Mouse (Mus musculus) cerebellum, adult 2 months (tissue): ENCODE results near the gene Arid1b. TPM values are rescaled to one million over a fixed set of nuclear protein-coding genes. Genes with fewer than 3 reads are reported as not detected.
A peak's percentile ranks its signal among the peaks of the same experiment; 100 is the strongest.

Source experiments
- DNase-seq, 2 experiments: peaks; one replicate each; pipeline ENCODE4 v3.0.0; 2021
- H3K27ac ChIP-seq: fragments of 200-500 bp; 2 replicates; pipeline ENCODE4 v1.5.1; 2012; ENCODE audit warnings: low read length, control low read depth, inconsistent platforms; ENCODE audit not compliant: insufficient read depth
- H3K27me3 ChIP-seq: fragments of 200-500 bp; 2 replicates; pipeline ENCODE4 v1.6.1; 2012; ENCODE audit warnings: inconsistent platforms, mild to moderate bottlenecking, low read length, moderate library complexity; ENCODE audit not compliant: control insufficient read depth, insufficient read depth
- H3K4me1 ChIP-seq: fragments of 200-500 bp; 2 replicates; pipeline ENCODE4 v1.6.1; 2011; ENCODE audit warnings: low read length; ENCODE audit not compliant: control insufficient read depth, insufficient read depth
- H3K4me3 ChIP-seq: fragments of 200-500 bp; replicated peaks from 2 replicates; pipeline ENCODE3; 2011; ENCODE audit warnings: mild to moderate bottlenecking, low read depth, low read length, control low read depth; ENCODE audit not compliant: insufficient read depth
- CTCF ChIP-seq: fragments of 200-500 bp; IDR thresholded peaks from 2 replicates; pipeline ENCODE4 v1.5.1; 2011; ENCODE audit warnings: low read depth, mild to moderate bottlenecking, control low read depth, low read length, moderate library complexity, borderline replicate concordance; ENCODE audit not compliant: insufficient read depth
- POLR2A ChIP-seq: fragments of 200-500 bp; IDR thresholded peaks from 2 replicates; pipeline ENCODE4 v1.6.1; 2011; ENCODE audit warnings: low read length, control low read depth, borderline replicate concordance; ENCODE audit not compliant: insufficient read depth
- WGBS: fragments of 180-500 bp; shearing (Covaris S2); methylation state at CpG from one replicate; pipeline ENCODE4 v1.1.7; 2018; 5-methylcytosine and 5-hydroxymethylcytosine counted together
- polyA plus RNA-seq: library from polyadenylated mRNA; depleted of rRNA; stranded (reverse); fragments of >200 nt; gene quantifications from 2 replicates; pipeline ENCODE4 v1.2.3, GENCODE M21; 2012

Arid1b gene
- polyA plus RNA-seq, 1 experiment: 25.6 TPM

- 80% methylated on average over 6 of the region's 6 CpGs for WGBS
Measured at GRCm38 (mm10) chr17:5218955-5219557, 224.9 kb downstream of the Arid1b start.

GRCm38 (mm10) chr17:5221041-5221440 lies 226.9 kb downstream of the Arid1b start:
- DNase-seq: no peak
- no peak overlapping the region for H3K27ac ChIP-seq
- no peaks in the 10 kb centered on the region for H3K27me3 ChIP-seq
- no peak overlapping the region for H3K4me3 ChIP-seq
- TF ChIP-seq CTCF: no peak
- TF ChIP-seq POLR2A: no peak
- 42% methylated on average over 8 of the region's 8 CpGs for WGBS
- H3K4me1 ChIP-seq: peaks cover 32% of the 10 kb centered on the region

More at GRCm38 (mm10) chr17:5218955-5219557, 224.9 kb downstream of the Arid1b start:
- no peak overlapping the region for H3K27ac ChIP-seq
- H3K27me3 ChIP-seq: no peaks in the 10 kb centered on the region
- peaks cover 35% of the 10 kb centered on the region for H3K4me1 ChIP-seq
- no peak overlapping the region for H3K4me3 ChIP-seq
- TF ChIP-seq POLR2A (no peak), CTCF (no peak)
- no peak for DNase-seq

GRCm38 (mm10) chr17:5221558-5221957 lies 227.4 kb downstream of the Arid1b start:
- H3K4me1 ChIP-seq: peaks cover 33% of the 10 kb centered on the region
- TF ChIP-seq CTCF: no peak
- TF ChIP-seq POLR2A: no peak
- H3K27me3 ChIP-seq: no peaks in the 10 kb centered on the region
- H3K4me3 ChIP-seq: no peak overlapping the region
- DNase-seq: peak in 1 of 2 experiments; percentile 47
- H3K27ac ChIP-seq: no peak overlapping the region
- 35% methylated on average over 4 of the region's 4 CpGs for WGBS

GRCm38 (mm10) chr17:5222827-5223226 lies 228.7 kb downstream of the Arid1b start:
- Histone ChIP-seq H3K4me3 (no peak overlapping the region), H3K27me3 (no peaks in the 10 kb centered on the region), H3K4me1 (peaks cover 27% of the 10 kb centered on the region), H3K27ac (no peak overlapping the region)
- DNase-seq: no peak
- WGBS: 52% methylated on average over 2 of the region's 2 CpGs
- no peak for TF ChIP-seq POLR2A
- no peak for TF ChIP-seq CTCF

- H3K4me1 ChIP-seq: peaks cover 32% of the 10 kb centered on the region
- TF ChIP-seq POLR2A: no peak
- no peak for TF ChIP-seq CTCF
- no peak for DNase-seq
- H3K27me3 ChIP-seq: no peaks in the 10 kb centered on the region
- no peak overlapping the region for H3K4me3 ChIP-seq
- WGBS: 89% methylated on average over 4 of the region's 4 CpGs
- no peak overlapping the region for H3K27ac ChIP-seq
Measured at GRCm38 (mm10) chr17:5224932-5225331, 230.8 kb downstream of the Arid1b start.

- Histone ChIP-seq H3K4me1 (peaks cover 34% of the 10 kb centered on the region), H3K27me3 (no peaks in the 10 kb centered on the region), H3K4me3 (no peak overlapping the region), H3K27ac (no peak overlapping the region)
- TF ChIP-seq CTCF (no peak), POLR2A (no peak)
- DNase-seq: no peak
- 71% methylated on average over 6 of the region's 6 CpGs for WGBS
Measured at GRCm38 (mm10) chr17:5227136-5227535, 233.0 kb downstream of the Arid1b start.

GRCm38 (mm10) chr17:5227950-5228615 lies 234.0 kb downstream of the Arid1b start:
- TF ChIP-seq POLR2A: no peak
- H3K27ac ChIP-seq: peak overlapping the region; percentile 82
- peaks cover 41% of the 10 kb centered on the region for H3K4me1 ChIP-seq
- no peak overlapping the region for H3K4me3 ChIP-seq
- peak; percentile 79 to 91 for DNase-seq
- no peaks in the 10 kb centered on the region for H3K27me3 ChIP-seq
- 17% methylated on average over 14 of the region's 14 CpGs for WGBS
